16 mouse cellular contexts compared by ENCODE assay signal in the genomic region with DNA sequence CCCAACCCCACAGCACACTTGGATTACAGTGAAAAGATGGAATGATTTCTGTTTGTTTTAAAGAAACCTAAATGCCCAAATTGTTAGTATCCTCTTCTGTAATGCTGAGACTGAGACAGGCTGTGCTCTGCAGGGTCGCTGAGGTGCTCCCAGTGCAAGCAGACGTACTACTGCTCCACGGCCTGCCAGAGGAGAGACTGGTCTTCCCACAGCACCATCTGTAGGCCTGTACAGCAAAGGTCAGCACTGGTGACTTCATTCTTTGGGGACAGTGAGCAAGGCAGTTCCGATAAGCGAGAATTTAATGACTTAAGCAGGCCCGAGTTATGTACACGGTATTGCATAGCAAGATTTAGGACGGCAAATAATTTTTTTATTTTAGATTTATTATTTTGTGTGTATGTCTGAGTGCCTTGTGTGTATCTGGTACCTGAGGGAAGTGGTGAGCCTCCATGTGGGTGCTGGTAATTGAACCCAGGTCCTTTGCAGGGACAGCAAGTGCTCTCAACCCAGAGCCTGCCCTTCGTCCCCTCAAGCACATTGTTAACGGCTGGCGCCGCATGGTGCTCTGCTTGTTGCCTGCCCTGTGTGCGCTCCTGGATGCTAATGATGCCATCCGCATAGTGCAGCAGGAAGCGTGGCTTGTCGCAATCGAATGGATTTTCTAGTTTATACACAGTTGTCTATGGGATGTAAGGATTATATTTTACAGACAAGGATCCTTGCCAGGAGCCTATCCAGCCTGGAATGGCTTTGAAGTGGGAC. TPM values are rescaled to one million over a fixed set of nuclear protein-coding genes. Genes with fewer than 3 reads are reported as not detected.
DNase-seq lines count a peak whose midpoint lies in the region; ATAC-seq and TF ChIP-seq lines count a peak whose summit lies in the region.
"Had no signal": no experiment of that assay in that cellular context is flagged by ENCODE, and none has a peak within 500 bp of the region (broad histone marks: within the 10 kb centered on the region; RNA-seq: fewer than 3 reads in every experiment).

No protein-coding gene starts in this region.

- H3K9ac ChIP-seq in hindbrain, postnatal 0 days (replicated peaks; ENCODE audit: low read length) = no peak overlapping the region
- H3K9ac ChIP-seq in hindbrain, embryonic 12.5 days = no peak overlapping the region
- H3K9ac ChIP-seq: embryonic facial prominence, embryonic 13.5 days; forebrain, embryonic 15.5 days; heart, embryonic 13.5 days had no signal

- no peak for TF ChIP-seq POLR2A in brain, embryonic 14.5 days (IDR thresholded peaks at IDR 0.05; ENCODE audit: borderline replicate concordance, extremely low read depth, insufficient read depth, insufficient read length, poor library complexity, severe bottlenecking)

- TF ChIP-seq CTCF in hindbrain, postnatal 0 days (IDR thresholded peaks at IDR 0.05; ENCODE audit: low read depth) = peak; percentile 43; the same call in 1 of the 2 replicates
- TF ChIP-seq CTCF in brain, embryonic 14.5 days (IDR thresholded peaks at IDR 0.05; ENCODE audit: borderline replicate concordance, extremely low read depth, insufficient read depth, insufficient read length) = peak; percentile 20; the same call in 1 of the 2 replicates

- no peaks in the 10 kb centered on the region for H3K36me3 ChIP-seq in hindbrain, postnatal 0 days (ENCODE audit: insufficient read depth, low read length)
- no peaks in the 10 kb centered on the region for H3K36me3 ChIP-seq in hindbrain, embryonic 12.5 days
- H3K36me3 ChIP-seq in limb, embryonic 10.5 days = no peaks in the 10 kb centered on the region
- H3K36me3 ChIP-seq: embryonic facial prominence, embryonic 13.5 days; forebrain, embryonic 15.5 days; heart, embryonic 13.5 days; midbrain, embryonic 10.5 days had no signal

- ATAC-seq in hindbrain, postnatal 0 days = no peak
- no peak for ATAC-seq in hindbrain, embryonic 12.5 days (ENCODE audit: low FRiP score)
- ATAC-seq: forebrain, embryonic 15.5 days; hindbrain, embryonic 16.5 days had no signal

- no peak overlapping the region for H3K4me2 ChIP-seq in hindbrain, postnatal 0 days (ENCODE audit: low read depth, low read length)
- no peak overlapping the region for H3K4me2 ChIP-seq in hindbrain, embryonic 12.5 days (replicated peaks)
- H3K4me2 ChIP-seq: embryonic facial prominence, embryonic 13.5 days; forebrain, embryonic 15.5 days; heart, embryonic 13.5 days had no signal

- no peaks in the 10 kb centered on the region for H3K4me1 ChIP-seq in hindbrain, postnatal 0 days (ENCODE audit: insufficient read depth, low read length)
- H3K4me1 ChIP-seq in hindbrain, embryonic 12.5 days = no peaks in the 10 kb centered on the region; the same call in 1 of the 2 replicates
- H3K4me1 ChIP-seq in limb, embryonic 10.5 days = peaks cover 20% of the 10 kb centered on the region
- H3K4me1 ChIP-seq: forebrain, embryonic 15.5 days; midbrain, embryonic 10.5 days had no signal

- WGBS in hindbrain, postnatal 0 days = 59% methylated on average over 17 of the region's 17 CpGs
- 68% methylated on average over 17 of the region's 17 CpGs for WGBS in hindbrain, embryonic 12.5 days
- WGBS in limb, embryonic 10.5 days = 61% methylated on average over 17 of the region's 17 CpGs

- no peak overlapping the region for H3K4me3 ChIP-seq in hindbrain, postnatal 0 days (ENCODE audit: low read length)
- H3K4me3 ChIP-seq in hindbrain, embryonic 12.5 days = no peak overlapping the region
- H3K4me3 ChIP-seq in limb, embryonic 10.5 days = no peak overlapping the region
- H3K4me3 ChIP-seq: embryonic facial prominence, embryonic 13.5 days; forebrain, embryonic 15.5 days; heart, embryonic 13.5 days; midbrain, embryonic 10.5 days had no signal

- no peaks in the 10 kb centered on the region for H3K27me3 ChIP-seq in hindbrain, postnatal 0 days (ENCODE audit: insufficient read depth, low read length)
- no peaks in the 10 kb centered on the region for H3K27me3 ChIP-seq in hindbrain, embryonic 12.5 days
- H3K27me3 ChIP-seq in limb, embryonic 10.5 days (ENCODE audit: low read depth, poor library complexity, severe bottlenecking) = peaks cover 86% of the 10 kb centered on the region
- H3K27me3 ChIP-seq: embryonic facial prominence, embryonic 13.5 days; forebrain, embryonic 15.5 days; heart, embryonic 13.5 days had no signal

- no peaks in the 10 kb centered on the region for H3K9me3 ChIP-seq in hindbrain, postnatal 0 days (ENCODE audit: low read length)
- H3K9me3 ChIP-seq in hindbrain, embryonic 12.5 days (replicated peaks) = no peaks in the 10 kb centered on the region
- H3K9me3 ChIP-seq in limb, embryonic 10.5 days (replicated peaks) = no peaks in the 10 kb centered on the region
- H3K9me3 ChIP-seq: embryonic facial prominence, embryonic 13.5 days; forebrain, embryonic 15.5 days; heart, embryonic 13.5 days; midbrain, embryonic 10.5 days had no signal

- peak; percentile 32 for DNase-seq in embryo, embryonic 10 days (ENCODE audit: low spot score)
- DNase-seq in embryo, embryonic 10.5 days (ENCODE audit: low spot score) = no peak
- peak; percentile 18 for DNase-seq in hindbrain, postnatal 0 days (ENCODE audit: low spot score)
- DNase-seq in brain, embryonic 14.5 days (ENCODE audit: low read depth) = no peak
- peak; percentile 71 for DNase-seq in limb, embryonic 10.5 days (ENCODE audit: low spot score)
- DNase-seq in MN1 (ENCODE audit: low spot score) = no peak
- DNase-seq in adipocyte (ENCODE audit: low spot score) = no peak
- DNase-seq: cerebellum, adult 18-20 months; lung, adult 2 months had no signal

- no peak overlapping the region for H3K27ac ChIP-seq in hindbrain, postnatal 0 days
- H3K27ac ChIP-seq in hindbrain, embryonic 12.5 days = no peak overlapping the region
- peak overlapping the region; percentile 36; the same call in 1 of the 2 replicates for H3K27ac ChIP-seq in limb, embryonic 10.5 days
- H3K27ac ChIP-seq: embryonic facial prominence, embryonic 13.5 days; forebrain, embryonic 15.5 days; heart, embryonic 13.5 days; midbrain, embryonic 10.5 days had no signal

RNA-seq across cellular contexts. Expression of a gene that starts 13.1 kb away (rescaled TPM):
- 0.94 and 1.0 TPM in 2 replicates for total RNA-seq in hindbrain, postnatal 0 days (2014; rRNA removed)
- polyA plus RNA-seq in hindbrain, postnatal 0 days (2015; fragmentation: Nextera tagmentation; extraction: Ambion mirVana) = 0.68 and 0.81 TPM in 2 replicates
- polyA plus RNA-seq in hindbrain, embryonic 12.5 days (2016; fragmentation: Nextera tagmentation; extraction: Ambion mirVana) = 1.0 and 1.5 TPM in 2 replicates
- polyA plus RNA-seq in brain, embryonic 14.5 days (2012; rRNA removed) = 0.59 and 1.0 TPM in 2 replicates
- polyA plus RNA-seq in limb, embryonic 10.5 days (2016; fragmentation: Nextera tagmentation; extraction: Ambion mirVana) = 0.84 and 0.98 TPM in 2 replicates

RNA-seq across cellular contexts. Expression of a gene that starts 17.1 kb away (rescaled TPM):
- total RNA-seq in hindbrain, postnatal 0 days (2014; rRNA removed) = 11.7 and 12.4 TPM in 2 replicates
- polyA plus RNA-seq in hindbrain, postnatal 0 days (2015; fragmentation: Nextera tagmentation; extraction: Ambion mirVana) = 21.7 and 22.7 TPM in 2 replicates
- 30.2 and 34.0 TPM in 2 replicates for polyA plus RNA-seq in hindbrain, embryonic 12.5 days (2016; fragmentation: Nextera tagmentation; extraction: Ambion mirVana)
- polyA plus RNA-seq in brain, embryonic 14.5 days (2012; rRNA removed) = 12.2 and 20.0 TPM in 2 replicates
- 11.5 and 15.9 TPM in 2 replicates for polyA plus RNA-seq in limb, embryonic 10.5 days (2016; fragmentation: Nextera tagmentation; extraction: Ambion mirVana)

RNA-seq across cellular contexts. Expression of a gene that starts 34.9 kb away (rescaled TPM):
- 0.79 and 1.6 TPM in 2 replicates for total RNA-seq in hindbrain, postnatal 0 days (2014; rRNA removed)
- polyA plus RNA-seq in hindbrain, postnatal 0 days (2015; fragmentation: Nextera tagmentation; extraction: Ambion mirVana) = 0.47 and 0.64 TPM in 2 replicates
- polyA plus RNA-seq in hindbrain, embryonic 12.5 days (2016; fragmentation: Nextera tagmentation; extraction: Ambion mirVana) = 2.0 and 3.0 TPM in 2 replicates
- 1.1 and 1.5 TPM in 2 replicates for polyA plus RNA-seq in brain, embryonic 14.5 days (2012; rRNA removed)
- 3.7 and 4.9 TPM in 2 replicates for polyA plus RNA-seq in limb, embryonic 10.5 days (2016; fragmentation: Nextera tagmentation; extraction: Ambion mirVana)
- total RNA-seq: left cerebral cortex, postnatal 36 days had no signal

Comparison
In these comparisons a context has a peak if more than half of its experiments do, and no peak if none do; other contexts are left out.
1. DNase-seq: peak in embryo, embryonic 10 days (single experiment), hindbrain, postnatal 0 days (single experiment) and limb, embryonic 10.5 days (single experiment); none in embryo, embryonic 10.5 days (single experiment), brain, embryonic 14.5 days (single experiment), MN1 (single experiment) and adipocyte (single experiment).